Mouse (Mus musculus) forebrain, postnatal 0 days (tissue): ENCODE results near the gene Nkx6-2. TPM values are rescaled to one million over a fixed set of nuclear protein-coding genes. Genes with fewer than 3 reads are reported as not detected.

Experiments used
- ATAC-seq: fragments of 200-750 bp; cut with Nextera tagmentation; 2 replicates; pipeline ENCODE4 v1.8.0; 2017; ENCODE audit warnings: mild to moderate bottlenecking, moderate library complexity
- DNase-seq: peaks from one replicate; pipeline ENCODE4 v3.0.0-alpha.2; 2015
- H3K27ac ChIP-seq: fragments of 300-500 bp; sonication (generic); 2 replicates; pipeline ENCODE4 v1.5.1; 2014; ENCODE audit warnings: low read depth, mild to moderate bottlenecking, antibody characterized with exemption, low read length, moderate library complexity, mixed read lengths
- H3K27me3 ChIP-seq: fragments of 300-500 bp; sonication (generic); 2 replicates; pipeline ENCODE4 v1.6.1; 2014; ENCODE audit warnings: mild to moderate bottlenecking, low read length, mixed read lengths; ENCODE audit not compliant: insufficient read depth
- H3K36me3 ChIP-seq: fragments of 300-500 bp; sonication (generic); 2 replicates; pipeline ENCODE4 v1.6.1; 2014; ENCODE audit warnings: mild to moderate bottlenecking, moderate library complexity; ENCODE audit not compliant: insufficient read depth
- H3K4me1 ChIP-seq: fragments of 300-500 bp; sonication (generic); 2 replicates; pipeline ENCODE4 v1.6.1; 2014; ENCODE audit warnings: antibody characterized with exemption; ENCODE audit not compliant: insufficient read depth
- H3K4me2 ChIP-seq: fragments of 300-500 bp; sonication (generic); 2 replicates; pipeline ENCODE4 v1.6.1; 2014; ENCODE audit warnings: low read depth, mild to moderate bottlenecking, moderate library complexity
- H3K4me3 ChIP-seq: fragments of 300-500 bp; sonication (generic); 2 replicates; pipeline ENCODE4 v1.5.1; 2014; ENCODE audit warnings: low read depth, low read length, mixed read lengths
- H3K9ac ChIP-seq: fragments of 300-500 bp; sonication (generic); 2 replicates; pipeline ENCODE4 v1.6.1; 2014; ENCODE audit warnings: mild to moderate bottlenecking
- H3K9me3 ChIP-seq: fragments of 300-500 bp; sonication (generic); 2 replicates; pipeline ENCODE4 v1.6.1; 2016; ENCODE audit warnings: low read length
- CTCF ChIP-seq: sonication (generic); IDR thresholded peaks from 2 replicates; pipeline ENCODE4 v1.5.1; 2016; ENCODE audit warnings: antibody characterized with exemption, control low read depth, low read depth
- WGBS: fragments of 180-500 bp; shearing (Covaris S2); extraction: QIAGEN DNeasy Blood & Tissue Kit; methylation state at CpG from one replicate; pipeline ENCODE4 v1.1.7; 2014; 5-methylcytosine and 5-hydroxymethylcytosine counted together
- polyA plus RNA-seq: library from polyadenylated mRNA; unstranded; fragments of >200 nt; fragmentation: Nextera tagmentation; extraction: Ambion mirVana; gene quantifications from 2 replicates; pipeline ENCODE4 v1.2.1, GENCODE M21; 2015
- total RNA-seq: library from RNA; depleted of rRNA; stranded (reverse); fragments of >200 nt; gene quantifications from 2 replicates; pipeline ENCODE4 v1.2.3, GENCODE M21; 2014; rRNA removed

Gene Nkx6-2
- total and polyA plus RNA-seq, 2 experiments from 2014 or later, result 1.00 to 1.4 TPM

- DNase-seq, result peak; percentile 57
- Histone ChIP-seq H3K9ac (no peak overlapping the region), H3K4me3 (no peak overlapping the region), H3K4me1 (no peaks in the 10 kb centered on the region), H3K27me3 (no peaks in the 10 kb centered on the region), H3K9me3 (no peaks in the 10 kb centered on the region), H3K36me3 (no peaks in the 10 kb centered on the region), H3K27ac (no peak overlapping the region), H3K4me2 (no peak overlapping the region)
- ATAC-seq, result peak; percentile 53; the same call in 1 of the 2 replicates
- no peak for TF ChIP-seq CTCF
- WGBS, result 62% methylated on average over 2 of the region's 2 CpGs
Measured at GRCm38 (mm10) chr7:139538541-139538940, 44.1 kb downstream of the Nkx6-2 start.

- WGBS, result 96% methylated on average over 9 of the region's 9 CpGs
- H3K4me2 ChIP-seq, result no peak overlapping the region
- DNase-seq (no peak), ATAC-seq (no peak)
- no peak overlapping the region for H3K9ac ChIP-seq
- no peaks in the 10 kb centered on the region for H3K9me3 ChIP-seq
- H3K36me3 ChIP-seq, result no peaks in the 10 kb centered on the region
- TF ChIP-seq CTCF, result no peak
- no peaks in the 10 kb centered on the region for H3K4me1 ChIP-seq
- H3K4me3 ChIP-seq, result no peak overlapping the region
- H3K27ac ChIP-seq, result no peak overlapping the region
- no peaks in the 10 kb centered on the region for H3K27me3 ChIP-seq
Measured at GRCm38 (mm10) chr7:139537831-139538230, 44.8 kb downstream of the Nkx6-2 start.

GRCm38 (mm10) chr7:139536831-139537230, 45.8 kb downstream of the Nkx6-2 start:
- DNase-seq (no peak), ATAC-seq (no peak)
- Histone ChIP-seq H3K36me3 (no peaks in the 10 kb centered on the region), H3K27ac (no peak overlapping the region), H3K27me3 (no peaks in the 10 kb centered on the region), H3K9ac (no peak overlapping the region), H3K4me3 (no peak overlapping the region), H3K9me3 (no peaks in the 10 kb centered on the region), H3K4me1 (no peaks in the 10 kb centered on the region), H3K4me2 (no peak overlapping the region)
- WGBS, result 99% methylated on average over 2 of the region's 2 CpGs
- no peak for TF ChIP-seq CTCF

GRCm38 (mm10) chr7:139536331-139536730, 46.3 kb downstream of the Nkx6-2 start:
- Histone ChIP-seq H3K4me3 (no peak overlapping the region), H3K9ac (no peak overlapping the region), H3K36me3 (no peaks in the 10 kb centered on the region), H3K4me2 (no peak overlapping the region), H3K27me3 (no peaks in the 10 kb centered on the region), H3K27ac (no peak overlapping the region), H3K4me1 (no peaks in the 10 kb centered on the region), H3K9me3 (no peaks in the 10 kb centered on the region)
- no peak for TF ChIP-seq CTCF
- DNase-seq, result no peak
- WGBS, result 73% methylated on average over 5 of the region's 5 CpGs
- no peak for ATAC-seq

- ATAC-seq (no peak), DNase-seq (no peak)
- no peak for TF ChIP-seq CTCF
- H3K9ac ChIP-seq, result no peak overlapping the region
- H3K27me3 ChIP-seq, result no peaks in the 10 kb centered on the region
- no peaks in the 10 kb centered on the region for H3K9me3 ChIP-seq
- H3K4me2 ChIP-seq, result no peak overlapping the region
- no peak overlapping the region for H3K4me3 ChIP-seq
- peaks cover 5% of the 10 kb centered on the region; the same call in 1 of the 2 replicates for H3K36me3 ChIP-seq
- no peak overlapping the region for H3K27ac ChIP-seq
- no peaks in the 10 kb centered on the region for H3K4me1 ChIP-seq
- 66% methylated on average over 4 of the region's 4 CpGs for WGBS
Measured at GRCm38 (mm10) chr7:139531428-139531801, 51.2 kb downstream of the Nkx6-2 start.

- H3K4me3 ChIP-seq, result no peak overlapping the region
- TF ChIP-seq CTCF, result no peak
- H3K9ac ChIP-seq, result no peak overlapping the region
- no peaks in the 10 kb centered on the region for H3K9me3 ChIP-seq
- H3K27me3 ChIP-seq, result no peaks in the 10 kb centered on the region
- DNase-seq, result peak; percentile 26
- no peaks in the 10 kb centered on the region for H3K4me1 ChIP-seq
- no peak overlapping the region for H3K4me2 ChIP-seq
- ATAC-seq, result peak; percentile 76
- H3K27ac ChIP-seq, result no peak overlapping the region
- 30% methylated on average over 16 of the region's 16 CpGs for WGBS
- peaks cover 5% of the 10 kb centered on the region; the same call in 1 of the 2 replicates for H3K36me3 ChIP-seq
Measured at GRCm38 (mm10) chr7:139530591-139531427, 51.8 kb downstream of the Nkx6-2 start.

Other genes starting within 250 kb of the Nkx6-2 start
- 8.8 and 9.4 TPM in 2 replicates for gene Inpp5a, start 193.7 kb downstream of the Nkx6-2 start, total RNA-seq
- gene Inpp5a, start 193.7 kb downstream of the Nkx6-2 start, polyA plus RNA-seq, result 12.8 and 16.3 TPM in 2 replicates
- gene Cfap46, start 101.0 kb upstream of the Nkx6-2 start, total RNA-seq, result 2.5 and 4.5 TPM in 2 replicates
- gene Cfap46, start 101.0 kb upstream of the Nkx6-2 start, polyA plus RNA-seq, result 1.7 and 3.1 TPM in 2 replicates